Comparison of ENCODE assay signal across 12 mouse cellular contexts in genomic region chr5:81155791-81156190, GRCm38 (mm10).
A peak's percentile ranks its signal among the peaks of the same experiment; 100 is the strongest.
DNase-seq lines count a peak whose midpoint lies in the region; ATAC-seq and TF ChIP-seq lines count a peak whose summit lies in the region.
"Had no signal": no experiment of that assay in that cellular context is flagged by ENCODE, and none has a peak within 500 bp of the region (broad histone marks: within the 10 kb centered on the region; RNA-seq: fewer than 3 reads in every experiment).

No protein-coding gene starts in this region.

- H3K4me1 ChIP-seq in lung, adult 2 months (ENCODE audit: control insufficient read depth, insufficient read depth, low read length): no peaks in the 10 kb centered on the region
- H3K4me1 ChIP-seq in cerebellum, adult 2 months (ENCODE audit: control insufficient read depth, insufficient read depth, low read length): peaks cover 13% of the 10 kb centered on the region; the same call in 1 of the 2 replicates
- peaks cover 12% of the 10 kb centered on the region for H3K4me1 ChIP-seq in forebrain, embryonic 14.5 days (ENCODE audit: control insufficient read depth, insufficient read depth, low read length)
- H3K4me1 ChIP-seq in midbrain, embryonic 13.5 days (replicated peaks): peaks cover 26% of the 10 kb centered on the region
- H3K4me1 ChIP-seq in kidney, embryonic 16.5 days (ENCODE audit: insufficient read depth, low read length): no peaks in the 10 kb centered on the region
- H3K4me1 ChIP-seq: limb, embryonic 10.5 days had no signal

- H3K36me3 ChIP-seq in forebrain, embryonic 14.5 days (ENCODE audit: control insufficient read depth, insufficient read depth, low read length): no peaks in the 10 kb centered on the region
- H3K36me3 ChIP-seq in midbrain, embryonic 13.5 days: no peaks in the 10 kb centered on the region
- no peaks in the 10 kb centered on the region for H3K36me3 ChIP-seq in kidney, embryonic 16.5 days (ENCODE audit: insufficient read depth, low read length)
- H3K36me3 ChIP-seq: limb, embryonic 10.5 days had no signal

- H3K4me3 ChIP-seq in lung, adult 2 months (replicated peaks; ENCODE audit: extremely low read depth, low read depth, low read length): no peak overlapping the region
- peak overlapping the region; percentile 23 for H3K4me3 ChIP-seq in cerebellum, adult 2 months (replicated peaks; ENCODE audit: insufficient read depth, low read depth, low read length)
- no peak overlapping the region for H3K4me3 ChIP-seq in forebrain, embryonic 14.5 days (ENCODE audit: low read depth, low read length)
- H3K4me3 ChIP-seq in midbrain, embryonic 13.5 days (replicated peaks): no peak overlapping the region
- H3K4me3 ChIP-seq in kidney, embryonic 16.5 days (ENCODE audit: low read length): no peak overlapping the region
- H3K4me3 ChIP-seq: limb, embryonic 10.5 days had no signal

- H3K27ac ChIP-seq in cerebellum, adult 2 months (ENCODE audit: insufficient read depth, low read length): peak overlapping the region; percentile 69
- H3K27ac ChIP-seq in forebrain, embryonic 14.5 days (ENCODE audit: low read depth, low read length): no peak overlapping the region
- H3K27ac ChIP-seq in midbrain, embryonic 13.5 days: 0 out of 2 replicates have a peak overlapping the region, but pooled peaks have one; percentile 19
- H3K27ac ChIP-seq in kidney, embryonic 16.5 days (ENCODE audit: low read length): no peak overlapping the region
- H3K27ac ChIP-seq: kidney, postnatal 0 days; limb, embryonic 10.5 days had no signal

- peak overlapping the region; percentile 28 for H3K4me2 ChIP-seq in forebrain, embryonic 14.5 days (ENCODE audit: low read length)
- peak overlapping the region; percentile 32 for H3K4me2 ChIP-seq in midbrain, embryonic 13.5 days (replicated peaks)
- H3K4me2 ChIP-seq in kidney, embryonic 16.5 days (replicated peaks; ENCODE audit: low read depth, low read length): no peak overlapping the region
- H3K4me2 ChIP-seq: lung, embryonic 14.5 days had no signal

- ATAC-seq in forebrain, embryonic 14.5 days: peak; percentile 86
- ATAC-seq in midbrain, embryonic 13.5 days: peak; percentile 89
- ATAC-seq in kidney, embryonic 16.5 days (ENCODE audit: low FRiP score, low TSS enrichment): no peak

- H3K9me3 ChIP-seq in forebrain, embryonic 14.5 days (replicated peaks; ENCODE audit: control insufficient read depth, low read length): no peaks in the 10 kb centered on the region
- H3K9me3 ChIP-seq in midbrain, embryonic 13.5 days: no peaks in the 10 kb centered on the region
- no peaks in the 10 kb centered on the region for H3K9me3 ChIP-seq in kidney, embryonic 16.5 days (ENCODE audit: low read length)
- H3K9me3 ChIP-seq: limb, embryonic 10.5 days had no signal

- no peaks in the 10 kb centered on the region for H3K27me3 ChIP-seq in cerebellum, adult 2 months (ENCODE audit: control insufficient read depth, insufficient read depth, low read length)
- no peaks in the 10 kb centered on the region for H3K27me3 ChIP-seq in forebrain, embryonic 14.5 days (replicated peaks; ENCODE audit: control insufficient read depth, insufficient read depth, low read length)
- H3K27me3 ChIP-seq in midbrain, embryonic 13.5 days: no peaks in the 10 kb centered on the region
- H3K27me3 ChIP-seq in kidney, embryonic 16.5 days (ENCODE audit: insufficient read depth, low read length): no peaks in the 10 kb centered on the region

- DNase-seq in lung, postnatal 10 days: peak; percentile 2
- no peak for DNase-seq in lung, adult 2 months
- peak; percentile 41 to 47 for DNase-seq in cerebellum, adult 2 months
- peak; percentile 83 for DNase-seq in forebrain, embryonic 14.5 days (ENCODE audit: low spot score)
- DNase-seq in kidney, adult 11 months: no peak
- DNase-seq in gastrocnemius, postnatal 25 days: no peak
- DNase-seq: gastrocnemius, postnatal 14 days; lung, embryonic 14.5 days had no signal

- TF ChIP-seq POLR2A in lung, adult 2 months (IDR thresholded peaks at IDR 0.05; ENCODE audit: borderline replicate concordance, extremely low read depth, low read depth, low read length): no peak
- TF ChIP-seq POLR2A in cerebellum, adult 2 months (IDR thresholded peaks at IDR 0.05; ENCODE audit: borderline replicate concordance, insufficient read depth, low read length): no peak

- no peak overlapping the region for H3K9ac ChIP-seq in forebrain, embryonic 14.5 days (ENCODE audit: low read length)
- H3K9ac ChIP-seq in midbrain, embryonic 13.5 days (replicated peaks): no peak overlapping the region
- no peak overlapping the region for H3K9ac ChIP-seq in kidney, embryonic 16.5 days (replicated peaks; ENCODE audit: low read length)
- H3K9ac ChIP-seq: lung, embryonic 14.5 days had no signal

- WGBS in lung, adult 2 months: 64% methylated on average over 12 of the region's 12 CpGs
- 45% methylated on average over 12 of the region's 12 CpGs for WGBS in cerebellum, adult 2 months
- whole genome bisulfite sequencing in forebrain, embryonic 14.5 days: 10% methylated on average over 12 of the region's 12 CpGs
- 32% methylated on average over 12 of the region's 12 CpGs for WGBS in midbrain, embryonic 13.5 days
- WGBS in kidney, embryonic 16.5 days: 77% methylated on average over 12 of the region's 12 CpGs

- TF ChIP-seq CTCF in lung, adult 2 months (IDR thresholded peaks at IDR 0.05; ENCODE audit: insufficient read depth, low read length): no peak
- TF ChIP-seq CTCF in cerebellum, adult 2 months (IDR thresholded peaks at IDR 0.05; ENCODE audit: borderline replicate concordance, insufficient read depth, low read depth, low read length): no peak

Comparison
In these comparisons a context has a peak if more than half of its experiments do, and no peak if none do; other contexts are left out.
1. DNase-seq: peak in lung, postnatal 10 days (single experiment), cerebellum, adult 2 months (2 of 2) and forebrain, embryonic 14.5 days (single experiment); none in lung, adult 2 months (single experiment), kidney, adult 11 months (single experiment) and gastrocnemius, postnatal 25 days (single experiment).
2. H3K27ac ChIP-seq: peak in cerebellum, adult 2 months (single experiment) and midbrain, embryonic 13.5 days (single experiment); none in forebrain, embryonic 14.5 days (single experiment) and kidney, embryonic 16.5 days (single experiment).